Mouse (Mus musculus) hematopoietic stem cell, adult 5-6 weeks (primary cell): ENCODE data around the gene Tmem131. TPM values are rescaled to one million over a fixed set of nuclear protein-coding genes. Genes with fewer than 3 reads are reported as not detected.

Experiments
- ATAC-seq, 2 experiments: fragments of 125-278 bp in 1 of 2; replicated peaks in 1 of 2; 2 replicates each; pipeline ENCODE4 v1.8.0; 2016 to 2017; ENCODE audit warnings: inconsistent platforms in 2 of 2, mild to moderate bottlenecking in 2 of 2, moderate number of reproducible peaks in 2 of 2, low read depth in 1 of 2, moderate TSS enrichment in 1 of 2; ENCODE audit not compliant: low FRiP score in 2 of 2, poor library complexity in 2 of 2, severe bottlenecking in 2 of 2, insufficient read depth in 1 of 2, low TSS enrichment in 1 of 2
- total RNA-seq: library from RNA; stranded (forward); fragments of 172-1452, 232-1000 nt; gene quantifications from 2 replicates; pipeline ENCODE4 v1.2.3, GENCODE M21; 2017

Gene Tmem131
- total RNA-seq, 1 experiment from 2014 or later: 19.0 TPM

- ATAC-seq: no peak
Observed at GRCm38 (mm10) chr1:36871238-36871637, 72.2 kb downstream of the Tmem131 start.

- ATAC-seq: no peak
Observed at GRCm38 (mm10) chr1:36870518-36870917, 72.9 kb downstream of the Tmem131 start.

DNA sequence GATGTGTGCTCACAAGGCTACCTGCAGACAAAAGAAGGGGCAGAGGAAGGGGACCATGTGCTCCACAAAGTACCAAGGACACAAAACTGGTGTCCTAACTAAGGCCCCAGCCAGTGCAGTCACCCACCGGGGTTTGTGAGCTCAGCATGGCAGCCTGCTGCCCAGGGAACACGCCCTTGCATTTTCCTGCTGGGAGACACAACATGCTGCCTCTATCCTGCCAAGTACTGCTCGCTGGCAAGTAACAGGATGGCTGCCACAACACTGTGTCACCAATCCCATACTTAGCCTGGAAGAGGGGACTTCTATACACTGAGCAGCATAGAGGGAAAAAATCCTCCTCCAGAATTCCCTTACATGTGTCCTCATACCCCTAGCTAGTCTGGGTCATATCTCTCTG, 78.7 kb downstream of the Tmem131 start:
- ATAC-seq: no peak

- peak in 1 of 2 experiments; percentile 17; a peak in 1 of 4 replicates for ATAC-seq
Observed at GRCm38 (mm10) chr1:36861775-36862174, 81.7 kb downstream of the Tmem131 start.

DNA sequence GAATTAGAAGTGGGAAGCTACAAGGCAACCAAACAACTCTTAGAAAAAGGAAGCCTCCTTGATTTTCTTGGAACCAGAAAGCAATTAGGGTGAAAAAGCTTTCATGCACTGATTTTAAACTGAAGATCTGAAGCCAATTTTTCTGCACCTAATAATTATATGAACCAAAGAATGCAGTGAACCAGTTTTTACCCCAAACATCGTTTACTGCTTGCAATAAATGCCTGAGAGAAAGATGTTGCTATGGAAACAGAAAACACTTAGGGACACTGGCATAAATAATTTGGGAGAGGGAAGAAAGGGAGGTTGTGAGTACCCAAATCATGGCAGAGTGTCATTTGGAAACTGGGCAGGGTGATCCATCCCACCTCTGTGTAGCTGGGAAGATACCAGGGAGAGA, 82.6 kb downstream of the Tmem131 start:
- ATAC-seq: no peak

DNA sequence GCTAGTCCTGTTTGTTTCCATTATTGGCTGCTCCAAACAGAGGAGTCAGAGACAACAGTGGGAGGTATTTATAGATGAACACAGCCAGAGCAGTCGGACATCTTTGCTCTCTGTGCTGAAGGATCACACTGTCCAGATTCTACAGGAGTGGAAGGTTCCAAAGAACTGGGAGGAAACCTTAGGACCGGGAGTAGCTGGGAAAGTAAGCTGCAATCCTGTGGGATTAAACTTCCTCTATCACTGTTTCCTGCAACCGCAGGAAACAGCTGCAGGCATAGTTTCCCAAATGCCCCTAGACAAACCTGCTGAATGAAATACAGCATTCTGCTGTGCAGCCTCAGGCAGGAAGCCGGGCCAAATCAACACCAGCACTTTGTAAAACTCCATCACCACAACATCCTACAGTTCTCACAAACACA, 83.0 kb downstream of the Tmem131 start:
- no peak for ATAC-seq

- ATAC-seq: no peak
Observed at GRCm38 (mm10) chr1:36857081-36857480, 86.4 kb downstream of the Tmem131 start.

- ATAC-seq: no peak
Observed at GRCm38 (mm10) chr1:36854198-36854765, 89.2 kb downstream of the Tmem131 start.

DNA sequence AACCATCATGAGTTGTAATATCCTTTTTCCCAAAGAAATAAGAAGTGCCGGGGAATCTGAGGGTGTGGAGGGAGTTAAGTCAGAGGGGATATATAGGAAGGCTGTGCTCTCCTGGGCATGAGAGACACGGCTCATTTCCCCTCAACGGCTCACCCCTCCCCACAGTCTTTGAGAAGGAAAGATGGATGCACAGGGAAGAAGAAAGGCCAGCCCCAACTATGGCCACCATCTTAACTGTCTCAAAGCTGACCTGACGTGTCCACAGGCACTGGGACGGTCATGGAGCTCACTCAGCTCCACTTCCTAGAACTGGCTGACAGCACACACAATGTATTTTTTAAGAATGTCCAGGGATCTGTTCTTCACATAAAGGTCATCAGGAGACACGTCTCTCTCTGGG, 91.4 kb downstream of the Tmem131 start:
- no peak for ATAC-seq

GRCm38 (mm10) chr1:36851392-36851791, 92.1 kb downstream of the Tmem131 start:
- ATAC-seq: no peak

DNA sequence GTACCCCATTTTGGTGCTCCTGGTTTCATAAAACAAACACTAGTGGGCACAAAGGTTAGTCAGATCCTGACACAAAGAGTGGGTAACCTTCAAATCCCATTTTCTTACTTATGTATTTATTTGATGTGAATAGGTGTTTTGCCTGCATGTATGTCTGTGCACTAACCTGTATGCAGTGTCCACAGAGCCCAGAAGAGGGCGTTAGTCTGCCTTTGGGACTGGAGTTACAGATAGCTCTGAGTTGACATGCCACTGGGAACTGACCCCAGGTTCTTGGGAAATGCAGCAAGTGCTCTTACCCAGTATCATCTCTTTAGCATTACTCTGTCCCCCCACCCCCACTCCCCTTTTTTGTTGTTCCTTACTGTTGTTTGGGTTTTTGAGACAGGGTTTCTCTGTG, 95.4 kb downstream of the Tmem131 start:
- no peak for ATAC-seq

DNA sequence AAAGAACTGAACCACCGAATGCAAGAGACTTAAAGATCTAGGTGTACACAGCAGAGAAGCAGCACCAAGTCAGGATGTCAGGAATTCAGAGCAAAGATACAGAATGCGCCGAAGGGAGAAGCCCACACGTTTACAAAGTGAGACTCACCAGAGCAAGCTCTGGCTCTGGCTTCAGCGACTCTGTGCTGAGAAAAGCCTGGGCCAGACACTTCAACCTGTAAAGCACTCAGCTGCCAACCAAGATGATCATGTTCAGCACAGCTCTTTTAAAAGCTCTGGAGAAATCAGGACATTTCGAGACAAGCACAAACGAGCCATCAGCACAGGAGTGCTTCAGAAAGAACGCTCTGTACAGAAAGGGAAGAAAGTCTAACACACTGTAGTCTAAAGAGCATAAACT, 96.2 kb downstream of the Tmem131 start:
- no peak for ATAC-seq

GRCm38 (mm10) chr1:36845031-36845430, 98.4 kb downstream of the Tmem131 start:
- ATAC-seq: no peak

DNA sequence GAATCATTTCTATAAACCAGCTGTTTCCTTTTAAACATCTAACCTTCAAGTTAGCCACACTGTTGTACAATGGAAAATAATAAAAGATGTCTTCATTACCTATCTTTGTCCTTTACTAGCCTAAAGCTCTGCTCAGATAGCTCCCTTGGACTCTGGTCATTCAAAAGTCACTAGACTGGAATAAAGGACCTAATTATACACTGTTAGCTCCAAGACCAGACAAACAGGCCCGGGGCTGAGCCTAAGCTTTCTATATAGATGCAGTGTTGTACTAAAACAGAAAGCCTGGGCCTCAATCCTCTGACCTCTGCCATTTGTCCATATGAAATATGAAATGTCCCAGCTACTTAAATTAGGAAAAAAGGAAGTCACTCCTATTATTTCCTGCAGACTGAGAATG, 101.7 kb downstream of the Tmem131 start:
- no peak for ATAC-seq

- ATAC-seq: no peak
Observed at GRCm38 (mm10) chr1:36840959-36841358, 102.5 kb downstream of the Tmem131 start.

GRCm38 (mm10) chr1:36839858-36840257, 103.6 kb downstream of the Tmem131 start:
- ATAC-seq: no peak

DNA sequence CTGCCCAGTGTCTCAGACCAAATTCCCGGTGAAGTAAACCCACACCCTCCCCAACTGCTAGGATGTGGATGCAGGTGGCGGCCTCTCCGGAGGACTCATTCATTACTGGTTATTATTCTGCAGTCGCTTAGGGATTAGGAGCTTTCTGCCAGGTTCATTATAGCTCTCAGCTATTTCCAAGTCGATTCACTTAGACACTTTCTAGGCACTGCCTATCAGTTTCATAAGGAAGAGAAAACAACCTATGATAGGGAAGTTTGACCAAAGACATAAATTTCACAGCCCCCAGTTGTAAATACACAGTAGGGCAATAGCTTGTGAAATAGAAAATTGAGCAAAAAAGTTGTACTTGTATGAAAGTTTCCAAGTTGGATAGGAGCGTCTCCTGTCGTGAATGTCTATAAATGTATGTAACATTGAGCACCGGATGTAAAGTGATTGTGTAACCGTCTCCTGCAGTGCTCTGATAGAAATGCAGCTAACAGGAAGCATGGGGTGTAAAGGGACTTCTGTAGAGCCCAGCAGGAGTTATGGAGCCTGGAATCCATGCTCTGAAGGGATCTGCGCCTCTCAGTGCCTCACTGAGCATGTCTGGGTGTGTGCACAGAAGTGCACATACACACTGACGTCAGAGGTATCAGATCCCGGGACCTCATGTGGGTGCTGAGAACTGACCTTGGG, 107.1 kb downstream of the Tmem131 start:
- ATAC-seq: peak in 1 of 2 experiments; percentile 17; a peak in 1 of 4 replicates

DNA sequence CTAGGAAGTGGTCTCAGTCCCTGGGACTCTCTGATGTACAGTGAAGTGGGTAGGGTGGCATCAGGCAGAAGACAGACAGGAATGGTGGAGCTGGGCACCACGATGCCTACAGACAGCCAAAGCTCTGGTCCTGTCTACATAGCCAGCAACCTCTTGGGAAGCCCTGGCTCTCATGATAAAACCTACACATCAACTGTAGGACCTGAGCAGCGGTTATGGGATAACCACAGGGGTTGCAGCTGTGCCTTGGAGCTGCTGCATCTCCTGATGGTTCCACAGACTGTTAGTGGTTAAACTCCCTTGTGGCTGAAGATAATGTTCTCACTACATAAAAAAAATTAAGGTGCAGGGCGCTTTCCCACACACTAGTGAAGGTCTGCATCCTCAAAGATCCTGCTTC, 107.9 kb downstream of the Tmem131 start:
- peak in 1 of 2 experiments; percentile 7; a peak in 2 of 4 replicates for ATAC-seq

DNA sequence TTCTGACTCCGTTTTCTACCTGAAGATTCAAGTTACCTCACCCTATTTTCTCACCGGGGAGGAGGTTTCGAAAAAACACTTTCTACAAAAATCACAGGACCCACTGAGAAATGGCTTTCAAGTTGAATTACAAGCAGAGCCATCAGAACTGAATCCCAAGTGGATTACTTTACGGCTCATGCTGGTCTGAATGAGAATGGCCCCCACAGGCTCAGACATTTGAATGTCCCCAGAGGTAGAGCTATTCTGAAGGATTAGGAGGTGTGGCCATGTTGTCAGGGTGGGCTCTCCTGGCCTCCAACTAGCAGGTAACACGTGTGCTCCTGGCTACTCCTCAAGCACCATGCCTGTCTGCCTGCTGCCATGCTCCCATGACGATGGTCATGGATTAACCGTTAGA, 109.4 kb downstream of the Tmem131 start:
- no peak for ATAC-seq
